Mouse (Mus musculus) embryonic fibroblast, embryonic 13.5 days (primary cell): ENCODE measurements around the gene Magoh.

Experiments
- CTCF ChIP-seq: IDR thresholded peaks from 2 replicates; pipeline ENCODE4 v1.5.1; 2011; ENCODE audit warnings: mild to moderate bottlenecking, control low read depth, low read length, moderate library complexity, borderline replicate concordance; ENCODE audit not compliant: insufficient read depth
- POLR2A ChIP-seq: IDR thresholded peaks from 2 replicates; pipeline ENCODE4 v1.6.1; 2011; ENCODE audit warnings: low read depth, mild to moderate bottlenecking, control low read depth, low read length, moderate library complexity

DNA sequence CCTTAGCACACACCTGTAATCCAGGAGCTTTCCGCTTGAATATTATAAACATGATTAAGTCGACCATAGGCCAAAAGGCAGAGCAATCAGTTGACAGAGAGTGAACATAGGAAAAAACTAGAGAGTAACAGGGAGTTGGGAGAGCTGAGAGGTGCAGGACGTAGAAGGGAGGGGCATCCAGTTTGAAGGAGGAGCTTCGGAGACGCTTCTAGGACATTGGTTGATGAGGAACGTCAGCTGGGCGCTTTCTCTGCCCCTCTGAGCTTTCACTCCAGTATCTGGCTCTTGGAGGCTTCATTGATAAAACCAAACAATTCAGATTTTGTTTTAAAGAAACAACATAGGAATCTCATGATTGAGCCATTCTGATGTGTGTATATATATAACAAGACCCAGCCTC is 6.8 kb downstream of the Magoh start:
- TF ChIP-seq CTCF (no peak), POLR2A (no peak)
